Mouse (Mus musculus): ENCODE measurements around the gene Slc7a5.

- TF ChIP-seq CHD2 (IDR thresholded peaks at IDR 0.05; ENCODE audit: low read depth, low read length), result no peak
- TF ChIP-seq HCFC1 (IDR thresholded peaks at IDR 0.05; ENCODE audit: borderline replicate concordance, insufficient read depth, low read length), result no peak
These were observed 28.9 kb upstream of the Slc7a5 start for GRCm38 (mm10) chr8:121936391-121936790.

Data from ES-E14 (cell line).